Mouse (Mus musculus): ENCODE measurements around the gene Gpd1l. TPM values are rescaled to one million over a fixed set of nuclear protein-coding genes. Genes with fewer than 3 reads are reported as not detected.

The Gpd1l gene
- total RNA-seq, 2 experiments from 2014 or later: 40.0 to 40.9 TPM

DNA sequence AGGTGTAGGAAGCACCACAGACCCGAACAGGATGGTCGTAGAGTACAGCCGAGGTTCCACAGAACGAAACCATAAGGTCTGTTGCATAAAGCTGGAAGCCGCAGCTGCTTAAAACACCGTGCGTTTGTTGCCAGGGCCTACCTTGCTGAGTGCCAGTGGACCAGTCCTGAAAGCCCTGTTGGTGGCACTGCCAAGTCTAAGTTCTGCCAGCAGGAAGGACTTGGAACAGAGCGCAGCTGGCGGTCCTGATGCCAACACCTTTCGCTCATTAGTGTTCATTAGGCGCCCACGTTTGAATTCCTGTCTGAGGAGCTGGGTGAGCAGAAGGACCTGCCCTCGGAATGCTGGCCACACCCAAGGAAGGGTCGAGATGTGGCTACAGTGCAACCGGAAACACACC, 80.5 kb downstream of the Gpd1l start:
- peak; percentile 13 to 28 for DNase-seq
- intact Hi-C loops (cut with DNase I): no loop called here

DNA sequence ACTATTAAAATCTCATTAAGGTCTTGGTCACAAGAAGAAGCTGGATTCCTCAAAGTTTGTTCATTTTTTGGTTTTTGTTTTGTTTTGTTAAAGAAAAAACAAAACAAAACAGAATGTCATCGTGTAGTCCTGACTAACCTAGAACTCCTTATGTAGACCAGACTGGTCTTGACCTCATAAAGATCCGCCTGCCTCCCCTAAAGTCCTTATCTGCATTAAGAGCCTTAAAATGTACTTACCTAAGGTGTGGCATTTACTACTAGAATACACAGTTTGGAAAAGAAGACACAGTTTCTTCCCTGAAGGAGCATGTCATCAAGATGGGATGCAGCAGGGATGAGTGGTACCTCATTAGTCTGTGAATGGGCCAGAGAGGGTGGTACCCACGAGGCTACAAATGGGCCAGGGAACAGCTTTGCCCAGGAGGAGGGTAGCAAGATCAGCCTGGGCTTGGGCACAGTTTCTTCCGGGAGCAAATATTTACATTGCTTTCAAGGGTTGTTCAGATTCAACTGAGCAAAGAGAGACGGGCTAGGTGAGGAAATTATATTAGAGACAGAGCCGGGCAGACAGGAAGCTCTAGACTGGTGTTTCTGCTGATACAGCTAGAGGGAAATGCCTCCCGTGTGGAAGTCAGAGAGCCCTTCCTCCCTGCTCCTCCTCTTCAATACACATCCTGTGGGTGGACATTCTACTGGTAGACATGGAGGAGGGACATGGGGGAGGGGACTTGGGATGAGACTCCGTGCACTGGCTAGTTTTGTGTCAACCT, 82.2 kb downstream of the Gpd1l start:
- intact Hi-C loops (cut with DNase I): no loop called here
- no peak for DNase-seq

Other genes with a start within 250 kb of the Gpd1l start
- gene Dync1li1, start 245.2 kb downstream of the Gpd1l start, total RNA-seq (2021): 10 to 100 TPM; 84.8 to 91.7 TPM
- gene Cmtm6, start 202.9 kb downstream of the Gpd1l start, total RNA-seq (2021): 10 to 100 TPM; 34.5 to 37.8 TPM
- 10 to 100 TPM; 25.7 to 26.9 TPM for gene Cmtm7, start 152.1 kb downstream of the Gpd1l start, total RNA-seq (2021)
- 10 to 100 TPM; 13.1 to 13.6 TPM for gene Cmtm8, start 89.8 kb downstream of the Gpd1l start, total RNA-seq (2021)
- gene Osbpl10, start 44.6 kb upstream of the Gpd1l start, total RNA-seq (2021): 1 to 10 TPM; 4.6 TPM
- gene Rps27rt, start 48.8 kb upstream of the Gpd1l start, total RNA-seq (2021): 10 to 100 TPM; 27.2 to 36.1 TPM

Data from heart, postnatal 10 days (tissue).